Mouse (Mus musculus) forebrain, embryonic 13.5 days (tissue): ENCODE data around the gene Pvalb. TPM values are rescaled to one million over a fixed set of nuclear protein-coding genes. Genes with fewer than 3 reads are reported as not detected.

Experiments
- ATAC-seq: fragments of 200-750 bp; cut with Nextera tagmentation; 2 replicates; pipeline ENCODE4 v1.8.0; 2017
- H3K27ac ChIP-seq: fragments of 300-500 bp; sonication (generic); 2 replicates; pipeline ENCODE4 v1.5.1; 2015; ENCODE audit warnings: inconsistent platforms, mild to moderate bottlenecking, moderate library complexity
- H3K27me3 ChIP-seq: fragments of 300-500 bp; sonication (generic); 2 replicates; pipeline ENCODE4 v1.6.1; 2015; ENCODE audit warnings: mild to moderate bottlenecking, inconsistent platforms
- H3K36me3 ChIP-seq: fragments of 300-500 bp; sonication (generic); 2 replicates; pipeline ENCODE4 v1.6.1; 2015; ENCODE audit warnings: mild to moderate bottlenecking, inconsistent platforms; ENCODE audit not compliant: poor library complexity, severe bottlenecking
- H3K4me1 ChIP-seq: fragments of 300-500 bp; sonication (generic); 2 replicates; pipeline ENCODE4 v1.6.1; 2015; ENCODE audit warnings: inconsistent platforms
- H3K4me2 ChIP-seq: fragments of 300-500 bp; sonication (generic); 2 replicates; pipeline ENCODE4 v1.6.1; 2015; ENCODE audit warnings: inconsistent platforms, mild to moderate bottlenecking, moderate library complexity
- H3K4me3 ChIP-seq: fragments of 300-500 bp; sonication (generic); 2 replicates; pipeline ENCODE4 v1.5.1; 2015; ENCODE audit warnings: mild to moderate bottlenecking, inconsistent platforms
- H3K9ac ChIP-seq: fragments of 300-500 bp; sonication (generic); 2 replicates; pipeline ENCODE4 v1.6.1; 2015; ENCODE audit warnings: mild to moderate bottlenecking, inconsistent platforms
- H3K9me3 ChIP-seq: fragments of 300-500 bp; sonication (generic); replicated peaks from 2 replicates; pipeline ENCODE4 v1.6.1; 2016; ENCODE audit warnings: inconsistent platforms
- WGBS: fragments of 180-500 bp; shearing (Covaris S2); methylation state at CpG from one replicate; pipeline ENCODE4 v1.1.7; 2015; 5-methylcytosine and 5-hydroxymethylcytosine counted together
- polyA plus RNA-seq: library from polyadenylated mRNA; unstranded; fragments of >200 nt; fragmentation: Nextera tagmentation; extraction: Ambion mirVana; gene quantifications from 2 replicates; pipeline ENCODE4 v1.2.1, GENCODE M21; 2015

Gene Pvalb
- polyA plus RNA-seq, 1 experiment from 2014 or later, result not detected

DNA sequence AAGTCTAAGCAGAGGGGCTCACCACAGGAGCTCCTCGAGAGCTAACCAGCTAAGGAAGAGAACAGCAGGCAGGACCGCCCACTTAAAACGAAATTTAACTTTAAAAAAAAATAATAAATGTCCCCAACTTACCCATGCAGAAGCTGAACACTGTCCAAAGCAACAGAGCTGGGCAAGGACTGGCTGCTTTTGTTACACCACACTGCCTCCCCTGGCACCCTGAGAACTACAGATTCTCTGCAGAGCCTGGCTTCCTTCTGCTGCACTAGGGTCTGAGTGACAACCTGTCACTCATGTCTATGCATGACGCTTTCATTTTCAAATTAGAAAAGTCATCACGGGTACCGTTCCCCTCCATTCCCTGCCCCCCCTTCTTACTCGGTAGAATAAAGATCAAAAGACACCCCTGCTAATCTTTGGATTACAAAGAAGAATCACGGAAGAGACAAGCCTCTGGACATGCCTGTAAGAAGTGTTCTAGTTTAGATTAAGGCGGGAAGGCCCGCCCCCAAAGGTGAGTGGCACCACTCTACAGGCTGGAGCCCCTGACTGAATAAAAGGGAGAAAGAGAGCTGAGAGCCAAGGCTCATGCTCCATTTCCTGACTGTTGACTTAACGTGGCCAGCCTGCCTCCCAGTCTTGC is 33.8 kb downstream of the Pvalb start:
- 77% methylated on average over 11 of the region's 11 CpGs for WGBS
- Histone ChIP-seq H3K27me3 (no peaks in the 10 kb centered on the region), H3K9ac (peak overlapping the region; percentile 84), H3K4me1 (peaks cover 29% of the 10 kb centered on the region), H3K36me3 (peaks cover 4% of the 10 kb centered on the region; the same call in 1 of the 2 replicates), H3K4me2 (peak overlapping the region; percentile 76), H3K27ac (no peak overlapping the region), H3K9me3 (no peaks in the 10 kb centered on the region), H3K4me3 (peak overlapping the region; percentile 72)
- no peak for ATAC-seq

DNA sequence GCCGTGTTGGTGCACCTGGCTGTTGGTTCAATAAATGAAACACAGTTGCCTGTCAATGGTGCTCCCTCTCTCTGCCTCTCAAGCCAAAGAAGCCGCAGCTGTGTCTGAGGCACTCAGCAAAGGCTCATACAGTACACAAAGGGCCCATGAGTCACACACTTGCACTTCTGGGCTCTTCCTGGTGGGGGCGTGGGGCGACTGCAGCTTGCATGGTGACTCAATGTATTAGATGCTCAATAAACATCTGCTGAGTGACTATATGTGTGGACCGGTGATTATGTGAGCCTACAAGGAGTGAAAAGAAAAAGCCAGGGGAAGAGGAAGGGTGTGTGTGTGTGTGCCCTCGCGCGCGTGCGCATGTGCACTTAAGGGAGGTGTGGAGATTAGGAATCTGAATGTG is 34.5 kb downstream of the Pvalb start:
- Histone ChIP-seq H3K27me3 (no peaks in the 10 kb centered on the region), H3K4me1 (peaks cover 29% of the 10 kb centered on the region), H3K9ac (no peak overlapping the region), H3K9me3 (no peaks in the 10 kb centered on the region), H3K36me3 (peaks cover 12% of the 10 kb centered on the region), H3K4me2 (peak overlapping the region; percentile 76; the same call in 1 of the 2 replicates), H3K4me3 (no peak overlapping the region), H3K27ac (no peak overlapping the region)
- 86% methylated on average over 10 of the region's 10 CpGs for WGBS
- ATAC-seq, result no peak

DNA sequence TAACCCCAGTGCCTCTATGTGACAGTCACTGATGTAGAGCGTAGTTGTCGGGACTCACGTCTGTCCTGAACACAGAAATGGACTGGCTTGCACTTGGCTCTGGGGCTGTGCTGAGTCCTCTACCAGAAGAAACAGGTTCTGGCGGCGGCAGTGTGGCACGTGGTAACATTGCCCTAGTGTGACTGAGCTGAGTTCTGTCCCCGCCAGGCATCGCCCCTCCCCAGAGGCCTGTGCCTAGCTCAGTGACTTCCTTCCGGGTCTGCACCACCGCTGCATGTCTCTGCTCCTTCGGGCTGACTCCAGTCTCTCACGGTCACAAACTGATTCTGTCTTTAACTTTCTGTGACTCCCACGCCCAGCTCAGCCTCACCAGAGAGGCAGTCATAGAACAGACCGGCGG is 35.5 kb downstream of the Pvalb start:
- Histone ChIP-seq H3K4me3 (no peak overlapping the region), H3K4me1 (peaks cover 29% of the 10 kb centered on the region), H3K27me3 (no peaks in the 10 kb centered on the region), H3K9me3 (no peaks in the 10 kb centered on the region), H3K9ac (no peak overlapping the region), H3K36me3 (peaks cover 21% of the 10 kb centered on the region), H3K27ac (no peak overlapping the region), H3K4me2 (no peak overlapping the region)
- 92% methylated on average over 15 of the region's 15 CpGs for WGBS
- ATAC-seq, result no peak

DNA sequence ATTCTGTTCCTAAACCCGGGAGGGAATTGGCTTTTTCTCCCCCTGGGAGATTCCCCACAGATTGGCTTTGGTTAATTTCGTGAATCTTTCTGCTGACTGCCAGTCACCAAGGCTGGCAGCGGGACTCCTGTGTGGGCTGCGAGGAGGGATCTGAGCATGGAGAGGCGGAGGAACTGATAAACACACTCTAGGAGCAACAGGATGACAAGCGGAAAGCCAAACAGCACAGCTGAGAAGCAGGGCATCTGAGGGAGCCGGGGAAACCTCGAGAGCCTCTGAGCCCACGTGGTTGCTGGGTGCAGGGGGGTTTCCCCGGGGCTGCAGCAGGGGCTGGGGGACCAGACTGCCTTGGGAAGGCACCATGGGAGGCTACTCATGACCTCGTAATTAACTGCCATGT is 36.6 kb downstream of the Pvalb start:
- WGBS, result 84% methylated on average over 11 of the region's 11 CpGs
- Histone ChIP-seq H3K36me3 (peaks cover 30% of the 10 kb centered on the region), H3K27ac (no peak overlapping the region), H3K4me1 (peaks cover 23% of the 10 kb centered on the region), H3K27me3 (no peaks in the 10 kb centered on the region), H3K9me3 (no peaks in the 10 kb centered on the region), H3K9ac (no peak overlapping the region; the same call in 1 of the 2 replicates), H3K4me3 (no peak overlapping the region), H3K4me2 (no peak overlapping the region)
- ATAC-seq, result no peak

DNA sequence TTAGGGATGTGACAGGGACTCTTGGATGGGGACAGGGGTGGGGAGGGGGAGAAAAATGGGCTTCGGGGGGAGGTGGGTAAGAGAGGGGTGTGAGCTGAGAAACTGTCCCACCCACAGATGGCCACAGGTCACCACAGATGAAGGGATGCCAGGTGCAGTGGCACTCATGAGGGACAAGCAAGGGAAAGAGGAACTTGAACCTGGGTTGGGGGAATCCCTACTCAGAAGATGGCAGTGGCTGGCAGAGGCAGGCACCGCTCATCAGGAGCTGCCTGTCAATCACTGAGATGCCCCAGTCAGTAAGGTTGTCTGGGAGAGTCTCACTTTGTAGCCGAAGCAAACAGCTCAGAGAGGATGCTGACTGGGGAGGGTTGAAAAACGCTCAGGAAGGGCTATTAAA is 40.9 kb downstream of the Pvalb start:
- H3K36me3 ChIP-seq, result peaks cover 64% of the 10 kb centered on the region
- H3K27me3 ChIP-seq, result no peaks in the 10 kb centered on the region
- no peaks in the 10 kb centered on the region for H3K4me1 ChIP-seq
- WGBS, result 91% methylated on average over 4 of the region's 4 CpGs
- no peak for ATAC-seq
- no peak overlapping the region for H3K4me2 ChIP-seq
- H3K9ac ChIP-seq, result no peak overlapping the region
- H3K27ac ChIP-seq, result no peak overlapping the region
- H3K9me3 ChIP-seq, result no peaks in the 10 kb centered on the region
- H3K4me3 ChIP-seq, result no peak overlapping the region

DNA sequence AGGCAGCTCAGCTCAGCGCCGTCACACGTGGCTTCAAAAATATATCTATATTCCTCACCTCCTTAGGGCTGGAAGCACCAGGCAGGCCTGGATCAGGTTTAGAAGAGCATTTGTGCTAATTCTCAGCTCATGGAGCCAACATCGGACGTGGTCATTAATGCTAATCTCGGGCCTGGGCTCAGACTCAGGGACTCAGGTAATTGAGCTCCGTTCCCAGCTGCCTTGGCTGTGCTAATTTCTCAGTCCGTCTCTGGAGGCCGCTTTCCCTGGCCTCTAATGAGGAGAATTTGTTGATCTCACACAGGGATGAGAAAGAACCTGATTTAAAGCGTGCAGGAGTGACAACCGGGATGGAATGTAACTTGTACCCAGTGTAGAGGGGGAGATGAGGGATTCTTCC is 41.7 kb downstream of the Pvalb start:
- Histone ChIP-seq H3K9ac (no peak overlapping the region), H3K9me3 (no peaks in the 10 kb centered on the region), H3K27ac (no peak overlapping the region), H3K4me1 (no peaks in the 10 kb centered on the region), H3K27me3 (no peaks in the 10 kb centered on the region), H3K4me2 (no peak overlapping the region), H3K36me3 (peaks cover 72% of the 10 kb centered on the region), H3K4me3 (no peak overlapping the region)
- 80% methylated on average over 11 of the region's 11 CpGs for WGBS
- ATAC-seq, result no peak

DNA sequence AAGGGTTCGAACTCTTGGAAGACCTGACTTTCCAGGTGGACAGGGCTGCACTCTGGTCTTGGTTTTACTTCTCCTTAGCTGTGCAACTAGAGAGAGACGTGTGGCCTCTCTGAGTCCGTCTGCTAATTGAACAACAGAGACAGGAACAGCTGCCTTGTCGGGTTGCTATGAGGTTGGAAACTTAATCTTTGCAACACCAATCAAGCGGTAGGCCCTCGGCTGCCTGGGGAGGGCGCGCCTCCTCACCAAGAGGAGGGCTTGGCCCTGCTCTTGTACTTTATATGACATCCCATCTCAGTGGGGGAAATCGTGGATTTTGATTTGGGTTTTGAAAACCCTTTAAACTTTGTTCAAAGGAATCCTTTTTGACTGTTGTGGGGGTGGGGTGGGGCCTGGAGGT is 44.3 kb downstream of the Pvalb start:
- no peaks in the 10 kb centered on the region for H3K4me1 ChIP-seq
- H3K9me3 ChIP-seq, result no peaks in the 10 kb centered on the region
- peaks cover 76% of the 10 kb centered on the region for H3K36me3 ChIP-seq
- no peak overlapping the region for H3K9ac ChIP-seq
- H3K4me3 ChIP-seq, result no peak overlapping the region
- ATAC-seq, result no peak
- no peak overlapping the region for H3K4me2 ChIP-seq
- no peaks in the 10 kb centered on the region for H3K27me3 ChIP-seq
- 81% methylated on average over 9 of the region's 9 CpGs for WGBS
- H3K27ac ChIP-seq, result no peak overlapping the region

DNA sequence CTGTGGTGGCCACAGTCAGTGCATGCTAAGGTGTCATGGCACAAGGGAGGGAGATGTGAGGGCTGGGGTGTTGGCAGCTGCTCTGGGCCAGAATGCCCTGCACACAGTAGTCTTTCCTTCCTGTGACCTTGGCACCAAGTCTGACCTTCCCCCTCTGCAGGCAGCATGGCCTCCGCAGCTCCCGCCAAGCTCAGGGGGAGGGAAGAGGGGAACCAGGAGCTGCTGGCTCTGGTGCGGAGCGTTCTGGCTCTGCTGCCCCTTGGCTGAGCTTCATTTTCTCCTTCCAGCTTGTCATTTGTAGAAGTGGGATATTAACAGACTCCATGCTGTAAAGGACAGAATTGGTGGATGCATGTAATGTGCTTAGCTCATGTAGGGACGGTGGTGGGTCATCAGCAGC is 47.9 kb downstream of the Pvalb start:
- Histone ChIP-seq H3K4me2 (no peak overlapping the region), H3K27ac (no peak overlapping the region), H3K9me3 (no peaks in the 10 kb centered on the region), H3K27me3 (no peaks in the 10 kb centered on the region), H3K4me3 (no peak overlapping the region), H3K9ac (no peak overlapping the region), H3K4me1 (no peaks in the 10 kb centered on the region), H3K36me3 (peaks cover 42% of the 10 kb centered on the region)
- 92% methylated on average over 5 of the region's 5 CpGs for WGBS
- no peak for ATAC-seq

DNA sequence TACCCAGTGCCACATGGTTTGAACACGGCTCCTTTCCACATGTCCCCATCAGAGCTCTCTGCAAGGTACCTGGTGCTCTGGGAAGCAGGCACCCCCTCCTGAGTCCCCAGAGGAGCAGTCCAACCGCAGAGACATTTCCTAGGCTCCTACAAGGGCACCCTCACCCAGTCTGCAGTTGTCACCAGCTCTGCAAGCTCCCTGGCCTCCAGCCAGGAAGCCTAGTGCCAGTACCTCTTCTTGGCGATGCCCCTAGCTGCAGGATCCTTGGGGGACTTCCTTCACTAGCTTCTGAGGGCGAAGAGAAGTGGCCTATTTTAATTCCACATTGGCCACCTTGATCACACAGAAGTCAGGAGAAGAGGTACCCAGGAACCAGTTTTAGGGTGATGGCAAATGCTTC is 48.4 kb downstream of the Pvalb start:
- no peak for ATAC-seq
- 69% methylated on average over 4 of the region's 4 CpGs for whole genome bisulfite sequencing
- H3K4me3 ChIP-seq, result no peak overlapping the region

DNA sequence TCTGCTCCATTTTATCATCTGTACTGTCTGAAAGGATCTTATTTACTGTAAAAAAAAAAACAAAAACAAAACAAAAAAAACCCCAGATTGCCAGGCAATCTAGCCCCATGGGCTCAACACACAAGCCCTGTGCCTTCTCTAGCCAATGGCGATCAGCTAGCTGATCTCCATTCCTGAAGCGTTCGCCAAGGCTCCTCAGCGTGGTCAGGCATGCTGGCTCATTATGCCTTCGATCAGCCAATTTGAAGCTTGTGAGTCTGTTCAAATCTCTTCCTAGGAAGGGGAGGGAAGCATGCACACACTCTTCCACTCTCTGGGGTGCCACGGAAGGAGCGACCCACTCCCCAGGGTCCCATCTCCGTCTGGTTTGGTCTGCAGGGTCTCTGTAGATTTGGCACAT is 48.9 kb downstream of the Pvalb start:
- Histone ChIP-seq H3K36me3 (peaks cover 32% of the 10 kb centered on the region), H3K27me3 (no peaks in the 10 kb centered on the region), H3K9me3 (no peaks in the 10 kb centered on the region), H3K27ac (no peak overlapping the region), H3K4me3 (no peak overlapping the region), H3K4me2 (no peak overlapping the region), H3K9ac (no peak overlapping the region), H3K4me1 (no peaks in the 10 kb centered on the region)
- ATAC-seq, result no peak
- WGBS, result 85% methylated on average over 8 of the region's 8 CpGs

More for the DNA sequence above, 48.4 kb downstream of the Pvalb start:
- Histone ChIP-seq H3K27me3 (no peaks in the 10 kb centered on the region), H3K36me3 (peaks cover 37% of the 10 kb centered on the region), H3K9me3 (no peaks in the 10 kb centered on the region), H3K4me1 (no peaks in the 10 kb centered on the region), H3K4me2 (no peak overlapping the region), H3K9ac (no peak overlapping the region), H3K27ac (no peak overlapping the region)

DNA sequence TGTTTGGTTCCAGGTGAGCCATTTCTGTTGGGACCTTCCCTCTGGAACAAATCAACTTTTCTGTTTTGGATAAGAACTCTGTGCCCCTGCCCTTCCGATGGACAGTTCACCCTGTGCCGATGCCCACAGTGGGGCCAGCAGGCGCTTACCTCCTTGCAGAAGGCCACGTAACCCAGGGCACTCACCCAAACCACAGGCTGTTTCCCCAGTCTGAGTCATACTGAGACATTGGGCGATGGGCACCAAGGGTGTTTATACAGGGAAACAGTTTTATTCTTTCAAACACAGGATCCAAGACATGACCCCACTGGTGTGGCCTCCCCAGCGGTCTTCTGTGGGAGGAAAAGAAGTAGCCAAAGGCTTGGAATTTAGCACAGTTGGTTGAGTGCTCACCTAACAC is 50.8 kb downstream of the Pvalb start:
- no peak overlapping the region for H3K9ac ChIP-seq
- WGBS, result 90% methylated on average over 6 of the region's 6 CpGs
- H3K27me3 ChIP-seq, result no peaks in the 10 kb centered on the region
- no peak overlapping the region for H3K4me2 ChIP-seq
- ATAC-seq, result no peak
- no peaks in the 10 kb centered on the region for H3K9me3 ChIP-seq
- no peak overlapping the region for H3K4me3 ChIP-seq
- no peaks in the 10 kb centered on the region for H3K4me1 ChIP-seq
- H3K36me3 ChIP-seq, result peaks cover 20% of the 10 kb centered on the region; the same call in 1 of the 2 replicates
- H3K27ac ChIP-seq, result no peak overlapping the region

DNA sequence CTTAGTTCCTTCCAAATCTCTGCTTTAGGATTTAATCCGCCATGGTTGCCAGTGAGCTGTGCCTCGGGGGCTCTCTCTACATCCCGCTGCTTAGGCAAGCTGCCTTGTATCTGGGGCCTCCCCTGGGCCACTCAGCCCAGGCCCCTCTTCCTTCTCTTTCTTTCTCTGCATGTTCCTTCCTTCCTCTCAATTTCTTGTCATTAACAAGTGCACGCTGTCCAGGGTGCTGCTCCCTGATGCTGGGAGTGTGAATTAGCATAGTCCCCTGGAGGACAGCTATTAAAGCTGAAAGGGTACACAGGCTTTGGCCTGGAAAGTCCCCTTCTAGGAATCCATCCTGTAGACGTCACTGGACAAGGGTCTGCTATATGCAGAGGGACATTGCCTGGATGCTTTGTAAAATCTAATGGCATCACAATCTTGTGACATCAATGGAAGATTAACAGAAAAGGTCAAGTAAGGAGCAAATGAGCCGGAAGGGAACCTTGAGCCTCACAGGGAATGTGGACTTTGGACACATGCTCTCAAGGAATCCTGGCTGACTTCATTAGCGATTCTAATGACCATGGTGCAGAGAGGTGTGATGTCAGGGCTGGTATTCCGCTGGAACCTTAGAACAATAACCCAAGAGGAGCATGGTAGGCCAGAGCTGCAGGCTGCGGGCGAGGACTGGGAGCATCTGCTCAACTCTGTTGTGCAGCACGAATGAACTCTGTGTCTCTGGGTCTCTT is 53.0 kb downstream of the Pvalb start:
- Histone ChIP-seq H3K27ac (no peak overlapping the region), H3K4me3 (no peak overlapping the region), H3K9me3 (no peaks in the 10 kb centered on the region), H3K9ac (no peak overlapping the region), H3K36me3 (peaks cover 2% of the 10 kb centered on the region; the same call in 1 of the 2 replicates), H3K27me3 (no peaks in the 10 kb centered on the region), H3K4me1 (no peaks in the 10 kb centered on the region), H3K4me2 (no peak overlapping the region)
- no peak for ATAC-seq
- 38% methylated on average over 11 of the region's 11 CpGs for WGBS
